Mouse (Mus musculus) left cerebral cortex, postnatal 25 days (tissue): ENCODE measurements around the gene Fcgr4. TPM values are rescaled to one million over a fixed set of nuclear protein-coding genes. Genes with fewer than 3 reads are reported as not detected.
A peak's percentile ranks its signal among the peaks of the same experiment; 100 is the strongest.
"Not testable (repeated sequence)": the region's sequence is repeated elsewhere in the genome, so short reads cannot be mapped to it uniquely, and the experiment has no call there.

Source experiments
- DNase-seq, 2 experiments: peaks; one replicate each; pipeline ENCODE4 v3.0.0; 2022; ENCODE audit warnings: low spot score in 2 of 2, mixed read lengths in 1 of 2
- intact Hi-C: fragments of 180-260 bp; cut with DNase I; formaldehyde crosslinking; loops from one replicate; pipeline ENCODE4 v1.15.1; 2025
- microRNA-seq, 2 experiments: library from miRNA; unstranded; fragments of <30 nt; microRNA quantifications; one replicate each; pipeline ENCODE4 v1.2.0; 2022
- total RNA-seq, 2 experiments: library from RNA; stranded (reverse); gene quantifications; 2 replicates each; pipeline ENCODE4 v1.2.3; 2021

Gene Fcgr4
- total RNA-seq, 2 experiments from 2014 or later = not detected

DNA sequence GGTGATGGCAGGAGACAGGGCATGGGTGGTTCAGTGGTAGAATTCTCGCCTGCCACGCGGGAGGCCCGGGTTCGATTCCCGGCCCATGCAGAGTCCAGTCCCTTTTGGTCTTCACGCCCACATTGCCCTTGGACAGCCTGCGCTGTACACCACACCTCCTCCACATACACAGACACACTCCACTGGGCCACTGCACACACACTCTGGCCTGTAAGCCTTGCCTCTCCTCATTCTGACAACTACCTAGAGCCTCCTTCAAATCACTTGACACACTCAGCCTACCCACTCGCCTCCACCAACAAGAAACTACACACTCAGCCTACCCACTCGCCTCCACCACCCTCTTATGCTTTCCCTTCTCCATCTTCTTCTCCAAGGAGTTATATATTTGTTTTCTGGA lies 55.6 kb downstream of the Fcgr4 start:
- DNase-seq = peak; percentile 28 to 56
- intact Hi-C loops = not testable (repeated sequence)

DNA sequence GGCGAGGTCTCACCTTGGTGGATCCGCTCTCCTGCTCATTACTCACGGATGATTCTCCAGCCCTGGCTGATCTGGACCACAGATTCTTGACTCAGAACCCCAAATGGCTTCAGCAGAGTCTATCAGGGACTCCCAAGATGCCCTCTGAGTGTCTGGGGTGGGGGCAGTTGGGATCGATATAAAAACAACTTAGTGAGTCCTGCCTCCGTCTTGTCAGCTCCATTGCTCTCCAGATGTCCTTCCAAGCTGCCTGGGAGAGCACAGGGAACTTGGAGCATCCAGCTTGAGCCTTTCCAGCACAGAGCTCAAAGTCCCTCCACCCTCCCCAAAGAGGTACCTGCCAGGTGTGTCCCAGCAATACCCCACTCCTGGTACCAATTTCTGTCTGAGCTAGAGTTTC lies 57.5 kb downstream of the Fcgr4 start:
- intact Hi-C loops = not testable (repeated sequence)

DNA sequence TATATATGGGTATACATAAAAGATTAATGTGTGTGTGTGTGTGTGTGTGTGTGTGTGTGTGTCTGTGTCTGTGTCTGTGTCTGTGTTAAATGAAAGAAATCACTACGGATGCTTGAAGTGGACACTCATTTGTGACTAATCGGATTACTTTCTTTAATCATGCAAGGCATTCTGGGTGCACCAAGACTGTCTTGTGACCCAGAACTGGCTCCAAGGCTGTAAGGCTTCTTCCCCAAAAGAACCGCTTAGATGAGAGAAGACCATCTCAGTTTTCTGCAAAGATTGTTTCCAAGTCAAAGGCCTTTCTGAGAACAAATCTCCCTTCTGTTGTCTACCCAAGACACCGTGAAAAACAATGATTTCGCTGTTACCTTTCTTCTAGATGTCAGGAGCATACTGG lies 58.5 kb downstream of the Fcgr4 start:
- intact Hi-C loops, DNase-seq: not testable (repeated sequence)

More for the DNA sequence above, 57.5 kb downstream of the Fcgr4 start:
- not testable (repeated sequence) for DNase-seq

DNA sequence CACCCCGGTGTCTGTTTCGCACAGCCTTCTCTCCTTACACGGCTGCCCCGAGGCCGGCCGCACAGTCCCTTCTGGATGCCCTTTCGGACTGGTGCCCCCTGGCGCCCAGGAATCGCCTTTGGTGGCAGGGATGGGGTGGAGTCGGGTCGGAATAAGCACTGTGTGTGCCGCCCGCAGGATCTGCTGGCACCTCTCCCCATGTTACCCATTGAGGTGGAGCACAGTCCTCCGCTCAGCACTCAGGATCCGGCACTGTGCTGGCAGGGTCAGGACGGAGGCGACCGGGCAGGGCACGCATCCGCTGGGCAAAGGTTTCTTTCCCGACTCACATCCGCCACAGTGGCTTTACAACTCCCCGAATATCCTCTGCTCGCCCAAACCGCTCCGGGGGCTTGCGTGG lies 59.2 kb downstream of the Fcgr4 start:
- intact Hi-C loops = not testable (repeated sequence)
- peak in 1 of 2 experiments; percentile 46 for DNase-seq

DNA sequence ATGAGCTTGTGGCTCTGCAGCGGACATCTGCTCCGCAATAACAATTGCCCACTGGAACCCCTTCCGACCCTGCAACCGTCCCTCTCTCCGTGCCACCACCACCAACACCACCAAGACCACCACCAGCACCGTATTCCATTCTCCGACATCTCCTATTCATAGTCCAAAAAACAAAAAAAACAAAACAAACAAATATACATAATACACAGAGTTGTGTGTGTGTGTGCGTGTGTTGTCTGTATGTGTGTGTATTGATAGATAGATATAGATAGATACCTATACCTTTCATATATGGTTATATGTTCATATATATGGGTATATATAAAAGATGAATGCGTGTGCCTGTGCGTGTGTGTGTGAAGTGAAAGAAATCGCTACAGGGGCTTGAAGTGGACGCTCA lies 59.7 kb downstream of the Fcgr4 start:
- intact Hi-C loops, DNase-seq: not testable (repeated sequence)

DNA sequence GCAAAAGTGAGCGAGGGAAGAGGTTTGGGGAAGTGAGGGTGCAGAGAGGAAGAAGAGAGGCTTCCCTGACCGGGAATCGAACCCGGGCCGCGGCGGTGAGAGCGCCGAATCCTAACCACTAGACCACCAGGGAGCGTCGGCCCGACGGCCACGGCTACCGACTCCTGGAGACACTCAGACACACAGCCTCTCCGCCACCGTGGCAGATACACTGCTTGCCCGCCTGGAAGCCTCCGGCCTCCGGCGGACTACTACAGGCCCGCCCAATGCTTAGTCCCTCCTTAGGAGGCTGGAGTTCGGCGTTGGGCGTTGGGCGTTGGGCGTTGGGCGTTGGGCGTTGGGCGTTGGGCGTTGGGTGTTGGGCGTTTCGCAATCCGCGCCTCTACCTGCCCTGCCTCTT lies 60.6 kb downstream of the Fcgr4 start:
- intact Hi-C loops = not testable (repeated sequence)

More for the DNA sequence above, 60.6 kb downstream of the Fcgr4 start:
- not testable (repeated sequence) for DNase-seq

Small RNAs within 50 kb of the gene (microRNA-seq; reads per million reads assigned to microRNA genes)
- gene Gm27552 (0 reads per million in 2 experiments), gene Mir6546 (1.5 to 3.4 reads per million in 2 experiments)

Other genes starting within 250 kb of the Fcgr4 start
- gene Atf6, start 151.1 kb upstream of the Fcgr4 start, total RNA-seq = 10 to 100 TPM; 51.8 to 52.9 TPM
- gene Gm26620, start 133.9 kb upstream of the Fcgr4 start, total RNA-seq = 1 to 10 TPM in 1 of 2 experiments, under 1 TPM in 1; 0.43 to 1.4 TPM
- 10 to 100 TPM; 14.4 to 17.9 TPM for gene Dusp12, start 133.4 kb upstream of the Fcgr4 start, total RNA-seq
- under 1 TPM; 0.34 to 0.37 TPM for gene Fcrlb, start 106.0 kb upstream of the Fcgr4 start, total RNA-seq
- gene Fcrla, start 91.3 kb upstream of the Fcgr4 start, total RNA-seq = not detected
- 1 to 10 TPM; 3.6 to 6.2 TPM for gene Fcgr2b, start 42.4 kb upstream of the Fcgr4 start, total RNA-seq
- gene Fcgr3, start 46.0 kb downstream of the Fcgr4 start, total RNA-seq = 10 to 100 TPM; 13.8 TPM
- under 1 TPM; 0.34 to 0.43 TPM for gene Cfap126, start 95.0 kb downstream of the Fcgr4 start, total RNA-seq
- 100 to 1,000 TPM; 199 to 205 TPM for gene Sdhc, start 131.7 kb downstream of the Fcgr4 start, total RNA-seq
- not detected for gene Mpz, start 131.8 kb downstream of the Fcgr4 start, total RNA-seq
- 100 to 1,000 TPM in 1 of 2 experiments, 10 to 100 TPM in 1; 70.0 to 130 TPM for gene Pcp4l1, start 177.3 kb downstream of the Fcgr4 start, total RNA-seq
- under 1 TPM in 1 of 2 experiments, not detected in 1; 0.21 TPM for gene Nr1i3, start 195.1 kb downstream of the Fcgr4 start, total RNA-seq
- 10 to 100 TPM; 71.8 to 89.6 TPM for gene Tomm40l, start 203.6 kb downstream of the Fcgr4 start, total RNA-seq
- 1 to 10 TPM; 2.7 to 3.1 TPM for gene Apoa2, start 206.1 kb downstream of the Fcgr4 start, total RNA-seq
- gene Fcer1g, start 215.4 kb downstream of the Fcgr4 start, total RNA-seq = 10 to 100 TPM; 14.9 to 15.1 TPM
- 10 to 100 TPM; 10.9 to 12.8 TPM for gene Adamts4, start 231.5 kb downstream of the Fcgr4 start, total RNA-seq
- 100 to 1,000 TPM; 258 to 278 TPM for gene Ndufs2, start 232.5 kb downstream of the Fcgr4 start, total RNA-seq